Mouse (Mus musculus) G1E-ER4 (cell line): ENCODE results near the gene Thegl. TPM values are rescaled to one million over a fixed set of nuclear protein-coding genes. Genes with fewer than 3 reads are reported as not detected.

ENCODE experiments used
- GATA1 ChIP-seq: IDR thresholded peaks from one replicate; pipeline ENCODE4 v1.8.0; 2012; ENCODE audit warnings: low read length, inconsistent platforms
- polyA plus RNA-seq: library from polyadenylated mRNA; stranded (reverse); fragments of >175 nt; gene quantifications from 2 replicates; pipeline ENCODE4 v1.2.3, GENCODE M21; 2012

The Thegl gene
- polyA plus RNA-seq, 1 experiment: not detected

DNA sequence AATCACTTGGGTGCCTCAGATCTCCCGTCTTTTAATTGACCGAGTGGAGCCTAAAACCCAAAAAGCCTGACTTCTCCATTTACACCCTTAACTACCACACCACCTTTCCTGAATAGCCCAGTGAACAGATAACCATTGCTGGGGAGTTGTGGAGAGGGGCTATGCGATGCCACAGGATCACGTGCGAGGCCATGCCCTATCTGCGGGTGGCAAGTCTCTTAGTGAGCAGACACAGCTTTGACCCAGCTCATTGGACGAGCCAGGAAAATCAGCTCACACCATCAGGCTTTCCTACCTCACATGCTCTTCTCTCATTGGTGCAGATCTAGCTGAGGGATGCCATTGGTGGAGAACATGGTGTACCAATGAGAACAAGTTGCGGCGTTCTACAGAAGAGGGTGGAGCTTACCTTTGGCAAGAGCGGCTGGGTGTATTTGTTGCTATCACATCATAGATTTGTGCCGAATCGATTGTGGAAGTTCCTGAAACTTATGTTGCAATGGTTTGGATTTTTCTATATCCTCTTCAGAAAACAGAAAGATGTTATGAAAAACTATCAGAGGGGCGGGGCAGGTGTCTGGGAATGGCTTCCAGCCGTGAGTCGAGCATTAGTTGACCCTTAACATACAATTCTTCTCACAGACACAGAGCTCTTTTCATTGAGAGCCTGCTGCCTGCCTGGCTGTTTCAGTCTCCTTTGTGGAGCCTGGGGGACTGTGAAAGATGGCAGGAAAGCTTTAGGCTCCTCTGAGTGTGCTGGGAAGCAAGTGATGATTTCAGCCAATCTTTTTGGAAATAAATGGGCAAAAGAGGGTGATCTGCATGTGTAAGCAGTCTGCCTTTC, 86.9 kb downstream of the Thegl start:
- TF ChIP-seq GATA1: no peak

DNA sequence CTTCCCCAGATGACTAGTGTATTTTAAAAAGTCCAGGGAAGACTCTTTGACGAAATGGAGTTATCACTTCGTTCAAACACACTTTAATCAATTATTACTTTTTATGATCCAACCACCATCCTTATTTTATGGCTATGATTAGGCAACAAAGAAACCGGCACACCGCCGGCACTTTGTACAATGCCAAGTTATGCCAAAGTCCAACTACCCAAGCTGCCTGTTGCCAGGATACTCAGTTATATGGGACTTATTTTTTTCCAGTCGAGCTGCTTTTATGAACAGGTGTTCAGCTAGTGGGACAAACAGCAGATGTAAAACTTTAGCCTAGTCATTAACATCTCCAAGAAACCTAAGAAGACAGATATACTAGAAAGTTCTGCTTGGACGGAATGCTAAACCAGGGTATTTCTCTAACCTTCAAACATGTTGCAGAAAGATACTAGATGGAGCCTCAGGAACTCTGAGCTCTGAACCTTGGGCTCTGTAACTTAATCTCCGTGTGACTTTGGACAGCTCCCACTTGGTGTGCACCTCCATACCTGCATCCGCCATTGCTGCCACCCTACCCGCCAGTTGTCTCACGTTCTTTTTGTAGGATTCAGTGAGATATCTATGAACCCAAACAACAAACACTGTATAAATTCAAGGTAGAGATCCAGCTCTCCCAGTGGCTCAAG, 91.5 kb downstream of the Thegl start:
- no peak for TF ChIP-seq GATA1

DNA sequence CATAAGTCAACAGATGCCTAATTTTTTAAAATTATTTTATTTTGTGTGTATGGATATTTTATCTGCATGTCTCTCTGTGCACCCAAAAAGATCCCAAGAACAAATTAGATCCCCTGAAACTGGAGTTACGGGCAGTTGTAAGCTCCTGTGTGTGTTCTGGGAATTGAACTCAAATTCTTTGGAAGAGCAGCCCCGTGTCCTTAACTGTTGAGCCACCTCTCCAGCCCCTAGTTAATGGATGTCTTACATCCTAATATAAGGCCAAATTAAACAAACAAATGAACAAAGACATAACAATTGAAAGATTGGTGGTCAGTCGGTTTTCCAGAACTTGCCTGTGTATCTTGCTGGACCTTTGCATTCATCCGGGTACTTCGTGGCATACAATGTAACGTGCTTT, 93.0 kb downstream of the Thegl start:
- TF ChIP-seq GATA1: no peak

DNA sequence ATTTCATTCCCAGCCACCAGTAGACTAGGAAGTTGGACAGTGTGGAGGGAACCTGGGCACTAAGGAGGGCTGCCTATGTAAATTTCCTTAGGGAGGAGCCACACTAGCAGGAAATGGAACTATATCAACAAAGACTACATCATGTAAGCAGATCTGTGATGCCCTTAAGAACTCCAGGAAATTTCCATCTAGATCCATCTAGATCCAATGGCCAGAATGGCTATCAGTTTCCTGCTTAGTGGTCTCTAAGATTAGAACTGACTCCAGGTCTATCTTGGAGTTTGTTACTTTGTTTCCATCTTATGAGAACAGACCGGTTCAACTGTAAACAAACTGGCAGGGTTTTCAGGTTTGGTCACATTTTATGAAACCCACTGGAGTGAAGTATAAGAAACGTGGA, 94.0 kb downstream of the Thegl start:
- no peak for TF ChIP-seq GATA1

Other genes with a start within 250 kb of the Thegl start
- 3.2 and 3.8 TPM in 2 replicates for gene Aasdh, start 110.5 kb upstream of the Thegl start, polyA plus RNA-seq
- 19.1 and 22.6 TPM in 2 replicates for gene Paics, start 64.7 kb upstream of the Thegl start, polyA plus RNA-seq
- 25.8 and 31.2 TPM in 2 replicates for gene Ppat, start 64.4 kb upstream of the Thegl start, polyA plus RNA-seq
- gene Srp72, start 41.3 kb upstream of the Thegl start, polyA plus RNA-seq: 83.0 and 117 TPM in 2 replicates
- not detected in 2 replicates for gene Arl9, start 12.0 kb upstream of the Thegl start, polyA plus RNA-seq
- gene Hopx, start 99.1 kb downstream of the Thegl start, polyA plus RNA-seq: not detected in 2 replicates
- not detected in 2 replicates for gene Spink2, start 195.4 kb downstream of the Thegl start, polyA plus RNA-seq
- 6.6 and 7.8 TPM in 2 replicates for gene Rest, start 249.5 kb downstream of the Thegl start, polyA plus RNA-seq